Mouse (Mus musculus): ENCODE measurements around the gene Fgf7. TPM values are rescaled to one million over a fixed set of nuclear protein-coding genes. Genes with fewer than 3 reads are reported as not detected.

The Fgf7 gene
- 0.09 and 0.29 TPM in 2 replicates for polyA plus RNA-seq (2015; fragmentation: Nextera tagmentation; extraction: Ambion mirVana)

- no peak for ATAC-seq (ENCODE audit: insufficient read depth)
- Histone ChIP-seq H3K36me3 (replicated peaks) (no peaks in the 10 kb centered on the region), H3K4me3 (replicated peaks) (no peak within 1 kb of the TSS), H3K27ac (replicated peaks) (no peak within 1 kb of the TSS), H3K9ac (no peak within 1 kb of the TSS), H3K9me3 (replicated peaks) (no peaks in the 10 kb centered on the region), H3K27me3 (no peaks in the 10 kb centered on the region), H3K4me2 (no peak within 1 kb of the TSS), H3K4me1 (replicated peaks) (no peaks in the 10 kb centered on the region)
- 64% methylated on average over 15 of the region's 15 CpGs for WGBS (ENCODE audit: insufficient replicate concordance)
These were observed at the start of gene Fgf7 for GRCm38 (mm10) chr2:126034379-126035005. Gene Fgf7 (plus strand): TSS chr2:126034658.

GRCm38 (mm10) chr2:126002291-126002690 lies 32.2 kb upstream of the Fgf7 start:
- 57% methylated on average over 5 of the region's 5 CpGs for WGBS (ENCODE audit: insufficient replicate concordance)
- no peaks in the 10 kb centered on the region for H3K9me3 ChIP-seq (replicated peaks)
- H3K27me3 ChIP-seq, result no peaks in the 10 kb centered on the region
- ATAC-seq (ENCODE audit: insufficient read depth), result no peak
- no peak overlapping the region for H3K4me2 ChIP-seq
- no peaks in the 10 kb centered on the region for H3K36me3 ChIP-seq (replicated peaks)
- H3K9ac ChIP-seq, result no peak overlapping the region
- no peaks in the 10 kb centered on the region for H3K4me1 ChIP-seq (replicated peaks)
- H3K27ac ChIP-seq (replicated peaks), result no peak overlapping the region
- H3K4me3 ChIP-seq (replicated peaks), result no peak overlapping the region

DNA sequence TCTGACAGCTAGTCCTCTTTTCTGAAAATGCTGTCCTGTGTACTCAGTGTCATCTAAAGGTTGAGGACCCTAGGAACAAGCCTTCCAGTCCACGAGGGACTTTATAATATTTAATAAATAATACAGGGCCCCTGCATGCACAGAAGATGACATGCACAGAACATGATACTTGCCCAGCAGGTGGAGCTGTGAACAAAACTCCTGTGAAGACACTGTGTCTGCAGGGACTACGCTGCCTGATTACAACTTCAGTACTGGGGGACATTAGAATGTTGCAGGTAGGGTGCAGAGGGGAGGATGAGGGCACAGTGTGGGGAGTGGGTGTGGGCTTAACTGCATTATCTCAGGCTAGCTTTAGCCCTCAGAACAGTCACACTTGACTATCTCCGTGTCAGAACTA lies 28.4 kb upstream of the Fgf7 start:
- no peaks in the 10 kb centered on the region for H3K36me3 ChIP-seq (replicated peaks)
- no peak for ATAC-seq (ENCODE audit: insufficient read depth)
- H3K27me3 ChIP-seq, result no peaks in the 10 kb centered on the region
- no peak overlapping the region for H3K9ac ChIP-seq
- H3K4me1 ChIP-seq (replicated peaks), result no peaks in the 10 kb centered on the region
- WGBS (ENCODE audit: insufficient replicate concordance), result 29% methylated on average over 3 of the region's 3 CpGs
- no peaks in the 10 kb centered on the region for H3K9me3 ChIP-seq (replicated peaks)
- no peak overlapping the region for H3K4me2 ChIP-seq
- no peak overlapping the region for H3K27ac ChIP-seq (replicated peaks)
- H3K4me3 ChIP-seq (replicated peaks), result no peak overlapping the region

DNA sequence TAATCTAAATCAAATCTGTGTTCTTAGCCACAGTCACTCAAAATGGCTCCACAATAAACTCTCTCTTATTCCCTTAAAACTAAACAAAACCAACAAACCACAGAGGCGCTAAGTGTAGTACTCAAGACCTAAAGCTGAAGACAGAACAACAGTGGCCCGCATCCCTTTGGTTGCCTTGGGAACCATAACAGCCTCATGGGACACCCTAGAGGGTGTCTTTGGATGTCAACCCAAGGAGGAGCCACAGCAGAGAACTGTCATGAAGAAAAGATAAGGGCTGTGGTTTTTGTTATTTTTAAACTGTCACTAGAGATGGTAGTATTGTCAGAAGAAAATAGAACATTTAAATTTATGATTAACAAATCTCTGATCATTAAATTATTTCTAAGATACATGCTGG lies 27.7 kb upstream of the Fgf7 start:
- 61% methylated on average over 2 of the region's 2 CpGs for WGBS (ENCODE audit: insufficient replicate concordance)
- H3K4me1 ChIP-seq (replicated peaks), result no peaks in the 10 kb centered on the region
- no peaks in the 10 kb centered on the region for H3K27me3 ChIP-seq
- no peak overlapping the region for H3K9ac ChIP-seq
- no peaks in the 10 kb centered on the region for H3K36me3 ChIP-seq (replicated peaks)
- H3K4me3 ChIP-seq (replicated peaks), result no peak overlapping the region
- H3K27ac ChIP-seq (replicated peaks), result no peak overlapping the region
- ATAC-seq (ENCODE audit: insufficient read depth), result no peak
- no peaks in the 10 kb centered on the region for H3K9me3 ChIP-seq (replicated peaks)
- no peak overlapping the region for H3K4me2 ChIP-seq

- Histone ChIP-seq H3K9ac (no peak overlapping the region), H3K4me3 (replicated peaks) (no peak overlapping the region), H3K4me1 (replicated peaks) (no peaks in the 10 kb centered on the region), H3K4me2 (no peak overlapping the region), H3K27ac (replicated peaks) (no peak overlapping the region), H3K9me3 (replicated peaks) (no peaks in the 10 kb centered on the region), H3K36me3 (replicated peaks) (no peaks in the 10 kb centered on the region), H3K27me3 (no peaks in the 10 kb centered on the region)
- WGBS (ENCODE audit: insufficient replicate concordance), result 38% methylated on average over 12 of the region's 12 CpGs
- ATAC-seq (ENCODE audit: insufficient read depth), result no peak
These were observed 19.3 kb upstream of the Fgf7 start for GRCm38 (mm10) chr2:126014989-126015710.

GRCm38 (mm10) chr2:126015763-126016473 lies 18.5 kb upstream of the Fgf7 start:
- Histone ChIP-seq H3K4me1 (replicated peaks) (no peaks in the 10 kb centered on the region), H3K4me3 (replicated peaks) (no peak overlapping the region), H3K4me2 (no peak overlapping the region), H3K9ac (no peak overlapping the region), H3K36me3 (replicated peaks) (no peaks in the 10 kb centered on the region), H3K9me3 (replicated peaks) (no peaks in the 10 kb centered on the region), H3K27ac (replicated peaks) (no peak overlapping the region), H3K27me3 (no peaks in the 10 kb centered on the region)
- ATAC-seq (ENCODE audit: insufficient read depth), result no peak
- WGBS (ENCODE audit: insufficient replicate concordance), result 49% methylated on average over 3 of the region's 3 CpGs

DNA sequence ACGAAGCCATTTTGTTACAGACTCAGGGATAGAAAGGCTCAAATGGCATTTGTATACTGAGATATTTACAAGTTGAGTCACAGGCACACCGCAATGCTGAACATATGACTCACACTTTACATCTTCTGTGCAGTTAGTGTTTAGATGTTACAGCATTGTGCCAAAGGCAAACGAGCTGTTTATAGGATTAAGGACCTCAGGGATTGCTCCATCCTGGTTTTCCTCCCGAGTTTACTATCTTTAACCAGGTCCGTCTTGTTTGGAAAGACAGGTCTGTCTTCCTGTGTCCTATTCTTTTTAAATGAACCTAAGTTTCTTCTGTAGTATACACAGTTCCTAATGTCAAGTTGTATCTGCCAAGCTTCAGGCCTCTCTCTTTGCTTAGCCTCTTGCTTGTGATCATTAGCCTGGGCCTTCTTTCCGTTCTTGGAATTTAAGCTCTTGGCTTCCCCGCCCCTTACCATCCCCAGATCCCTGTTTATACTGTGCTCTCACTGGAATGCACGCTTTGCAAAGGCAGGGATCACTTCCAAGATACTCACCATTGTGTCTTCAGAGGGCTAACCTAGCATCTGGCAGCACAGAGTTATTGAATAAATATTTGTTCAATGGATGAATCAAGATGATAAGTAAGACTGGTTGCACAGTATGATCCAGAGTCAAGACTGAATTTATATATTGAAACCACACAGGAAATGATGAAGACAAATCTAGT lies 3.1 kb upstream of the Fgf7 start:
- Histone ChIP-seq H3K9me3 (replicated peaks) (no peaks in the 10 kb centered on the region), H3K9ac (no peak overlapping the region), H3K4me3 (replicated peaks) (no peak overlapping the region), H3K36me3 (replicated peaks) (no peaks in the 10 kb centered on the region), H3K4me2 (no peak overlapping the region), H3K4me1 (replicated peaks) (no peaks in the 10 kb centered on the region), H3K27me3 (no peaks in the 10 kb centered on the region), H3K27ac (replicated peaks) (no peak overlapping the region)
- 43% methylated on average over 8 of the region's 8 CpGs for WGBS (ENCODE audit: insufficient replicate concordance)
- no peak for ATAC-seq (ENCODE audit: insufficient read depth)

- no peak overlapping the region for H3K27ac ChIP-seq (replicated peaks)
- H3K27me3 ChIP-seq, result no peaks in the 10 kb centered on the region
- no peak for ATAC-seq (ENCODE audit: insufficient read depth)
- no peaks in the 10 kb centered on the region for H3K4me1 ChIP-seq (replicated peaks)
- H3K4me2 ChIP-seq, result no peak overlapping the region
- H3K9ac ChIP-seq, result no peak overlapping the region
- WGBS (ENCODE audit: insufficient replicate concordance), result 56% methylated on average over 8 of the region's 8 CpGs
- H3K9me3 ChIP-seq (replicated peaks), result no peaks in the 10 kb centered on the region
- no peaks in the 10 kb centered on the region for H3K36me3 ChIP-seq (replicated peaks)
- no peak overlapping the region for H3K4me3 ChIP-seq (replicated peaks)
These were observed 1.1 kb upstream of the Fgf7 start for GRCm38 (mm10) chr2:126033114-126033972.

DNA sequence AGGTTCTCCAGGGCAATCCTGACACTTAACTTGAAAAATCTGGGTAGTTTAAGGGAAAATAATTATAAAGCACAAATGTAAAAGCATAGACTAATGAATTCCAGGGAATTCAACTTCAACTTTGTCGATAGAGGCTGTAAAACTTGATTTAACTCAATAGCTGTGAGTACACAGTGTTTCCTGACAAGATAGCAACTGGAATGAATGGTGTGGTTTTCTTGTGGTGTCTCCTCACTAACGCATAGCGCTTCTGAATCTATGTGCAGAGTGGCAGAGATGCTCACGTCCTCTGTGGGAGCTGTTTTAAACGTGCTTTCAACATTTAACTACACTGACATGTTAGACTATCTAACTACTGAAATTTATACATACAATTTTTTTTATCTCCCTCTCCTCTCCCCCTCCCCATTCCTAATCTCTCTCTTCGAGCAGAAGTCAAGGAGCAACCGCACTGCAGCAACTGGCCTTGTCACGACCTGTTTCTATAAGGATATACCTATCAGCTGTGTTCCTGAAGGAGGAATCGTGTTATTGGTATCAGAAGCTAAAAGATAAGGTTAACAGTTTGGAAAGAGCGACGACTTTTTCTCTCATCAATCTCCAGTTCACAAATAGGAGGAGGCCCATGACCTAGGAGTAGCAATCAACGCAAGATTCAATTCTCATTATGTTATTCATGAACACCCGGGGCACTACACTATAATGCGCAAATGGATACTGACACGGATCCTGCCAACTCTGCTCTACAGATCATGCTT lies 734 bp downstream of the Fgf7 start:
- H3K4me1 ChIP-seq (replicated peaks), result no peaks in the 10 kb centered on the region
- no peaks in the 10 kb centered on the region for H3K27me3 ChIP-seq
- 55% methylated on average over 15 of the region's 15 CpGs for WGBS (ENCODE audit: insufficient replicate concordance)
- ATAC-seq (ENCODE audit: insufficient read depth), result no peak
- H3K4me3 ChIP-seq (replicated peaks), result no peak overlapping the region
- H3K4me2 ChIP-seq, result no peak overlapping the region
- no peak overlapping the region for H3K27ac ChIP-seq (replicated peaks)
- H3K9me3 ChIP-seq (replicated peaks), result no peaks in the 10 kb centered on the region
- H3K9ac ChIP-seq, result no peak overlapping the region
- H3K36me3 ChIP-seq (replicated peaks), result no peaks in the 10 kb centered on the region

- no peak overlapping the region for H3K9ac ChIP-seq
- H3K27me3 ChIP-seq, result no peaks in the 10 kb centered on the region
- 66% methylated on average over 4 of the region's 4 CpGs for WGBS (ENCODE audit: insufficient replicate concordance)
- no peak overlapping the region for H3K27ac ChIP-seq (replicated peaks)
- H3K4me3 ChIP-seq (replicated peaks), result no peak overlapping the region
- no peak for ATAC-seq (ENCODE audit: insufficient read depth)
- no peaks in the 10 kb centered on the region for H3K4me1 ChIP-seq (replicated peaks)
- H3K9me3 ChIP-seq (replicated peaks), result no peaks in the 10 kb centered on the region
- no peaks in the 10 kb centered on the region for H3K36me3 ChIP-seq (replicated peaks)
- H3K4me2 ChIP-seq, result no peak overlapping the region
These were observed 1.7 kb downstream of the Fgf7 start for GRCm38 (mm10) chr2:126036121-126036520.
